Comparison of ENCODE assay signal across 12 mouse cellular contexts in genomic region chr5:74215125-74215524, GRCm38 (mm10). TPM values are rescaled to one million over a fixed set of nuclear protein-coding genes. Genes with fewer than 3 reads are reported as not detected.
DNase-seq lines count a peak whose midpoint lies in the region; ATAC-seq lines count a peak whose summit lies in the region.
"Had no signal": no experiment of that assay in that cellular context is flagged by ENCODE, and none has a peak within 500 bp of the region (broad histone marks: within the 10 kb centered on the region; RNA-seq: fewer than 3 reads in every experiment).

No protein-coding gene starts in this region.

- intact Hi-C loops in left cerebral cortex, postnatal 4 days (cut with DNase I) = no loop called here

- ATAC-seq in neural tube, embryonic 12.5 days (ENCODE audit: low FRiP score, low read depth) = peak; percentile 55
- peak; percentile 40; the same call in 1 of the 2 replicates for ATAC-seq in hindbrain, embryonic 16.5 days
- ATAC-seq: CD4-positive, CD25-positive, alpha-beta regulatory T cell, adult 4 months had no signal

- H3K4me3 ChIP-seq in neural tube, embryonic 12.5 days = no peak overlapping the region
- H3K4me3 ChIP-seq in hindbrain, embryonic 16.5 days (ENCODE audit: low read length) = no peak overlapping the region

- no peaks in the 10 kb centered on the region for H3K36me3 ChIP-seq in neural tube, embryonic 12.5 days
- no peaks in the 10 kb centered on the region for H3K36me3 ChIP-seq in hindbrain, embryonic 16.5 days (ENCODE audit: control insufficient read depth, insufficient read depth, low read length)

- H3K4me2 ChIP-seq in neural tube, embryonic 12.5 days (replicated peaks) = peak overlapping the region; percentile 35
- H3K4me2 ChIP-seq in hindbrain, embryonic 16.5 days (ENCODE audit: low read length) = no peak overlapping the region

- H3K27me3 ChIP-seq in neural tube, embryonic 12.5 days (replicated peaks) = no peaks in the 10 kb centered on the region
- H3K27me3 ChIP-seq in hindbrain, embryonic 16.5 days (replicated peaks; ENCODE audit: control insufficient read depth, insufficient read depth, low read length) = no peaks in the 10 kb centered on the region

- DNase-seq in kidney, adult 18-20 months = peak; percentile 11
- DNase-seq in kidney, postnatal 36 days = no peak
- DNase-seq in neural tube, embryonic 10.5 days (ENCODE audit: extremely low spot score, low spot score) = no peak
- DNase-seq in layer of hippocampus, postnatal 10 days (ENCODE audit: low spot score in 2 of 2) = no peak
- DNase-seq in left cerebral cortex, postnatal 4 days = no peak
- no peak for DNase-seq in retina, embryonic 14.5 days (ENCODE audit: low spot score)
- DNase-seq: cerebellum, postnatal 25 days; heart, postnatal 14 days; lung, adult 2 months had no signal

- WGBS in neural tube, embryonic 12.5 days = 20% methylated on average over 4 of the region's 4 CpGs
- WGBS in hindbrain, embryonic 16.5 days = 18% methylated on average over 4 of the region's 4 CpGs

- H3K27ac ChIP-seq in neural tube, embryonic 12.5 days = no peak overlapping the region
- H3K27ac ChIP-seq in hindbrain, embryonic 16.5 days (ENCODE audit: low read depth, low read length) = no peak overlapping the region

- H3K4me1 ChIP-seq in neural tube, embryonic 12.5 days = peaks cover 14% of the 10 kb centered on the region
- H3K4me1 ChIP-seq in hindbrain, embryonic 16.5 days (ENCODE audit: control insufficient read depth, insufficient read depth, low read depth, low read length) = peaks cover 6% of the 10 kb centered on the region; the same call in 1 of the 2 replicates

- H3K9ac ChIP-seq in neural tube, embryonic 12.5 days = 0 out of 2 replicates have a peak overlapping the region, but pooled peaks have one; percentile 17
- H3K9ac ChIP-seq in hindbrain, embryonic 16.5 days (ENCODE audit: low read depth, low read length) = no peak overlapping the region

- no peaks in the 10 kb centered on the region for H3K9me3 ChIP-seq in neural tube, embryonic 12.5 days
- H3K9me3 ChIP-seq in hindbrain, embryonic 16.5 days (ENCODE audit: control insufficient read depth, low read length) = no peaks in the 10 kb centered on the region

RNA-seq across cellular contexts. Expression of gene Rasl11b, which starts 20.0 kb away (rescaled TPM):
- polyA plus RNA-seq in neural tube, embryonic 12.5 days (2016; fragmentation: Nextera tagmentation; extraction: Ambion mirVana) = 38.2 and 41.7 TPM in 2 replicates
- polyA plus RNA-seq in hindbrain, embryonic 16.5 days (2015; fragmentation: Nextera tagmentation; extraction: Ambion mirVana) = 19.9 and 20.7 TPM in 2 replicates
- total RNA-seq in layer of hippocampus, postnatal 10 days (2021) = 10 to 100 TPM; 44.4 to 48.5 TPM
- 10 to 100 TPM; 42.7 to 50.6 TPM for total RNA-seq in left cerebral cortex, postnatal 4 days (2021)
